Mouse (Mus musculus) hindbrain, embryonic 16.5 days (tissue): Measurements from ENCODE around the gene Slc25a23. TPM values are rescaled to one million over a fixed set of nuclear protein-coding genes. Genes with fewer than 3 reads are reported as not detected.
A peak's percentile ranks its signal among the peaks of the same experiment; 100 is the strongest.

Source experiments
- ATAC-seq: fragments of 200-750 bp; cut with Nextera tagmentation; 2 replicates; pipeline ENCODE4 v1.8.0; 2017; ENCODE audit warnings: moderate TSS enrichment, moderate library complexity
- H3K27ac ChIP-seq: fragments of 300-500 bp; sonication (generic); 2 replicates; pipeline ENCODE4 v1.5.1; 2014; ENCODE audit warnings: low read depth, mild to moderate bottlenecking, control low read depth, low read length, moderate library complexity
- H3K27me3 ChIP-seq: fragments of 300-500 bp; sonication (generic); replicated peaks from 2 replicates; pipeline ENCODE4 v1.6.1; 2014; ENCODE audit warnings: low read length; ENCODE audit not compliant: control insufficient read depth, insufficient read depth
- H3K36me3 ChIP-seq: fragments of 300-500 bp; sonication (generic); 2 replicates; pipeline ENCODE4 v1.6.1; 2014; ENCODE audit warnings: mild to moderate bottlenecking, low read length, moderate library complexity, mixed read lengths; ENCODE audit not compliant: control insufficient read depth, insufficient read depth
- H3K4me1 ChIP-seq: fragments of 300-500 bp; sonication (generic); 2 replicates; pipeline ENCODE4 v1.6.1; 2014; ENCODE audit warnings: low read depth, low read length; ENCODE audit not compliant: control insufficient read depth, insufficient read depth
- H3K4me2 ChIP-seq: fragments of 300-500 bp; sonication (generic); 2 replicates; pipeline ENCODE4 v1.6.1; 2014; ENCODE audit warnings: mild to moderate bottlenecking, low read length, control low read depth, moderate library complexity
- H3K4me3 ChIP-seq: fragments of 300-500 bp; sonication (generic); 2 replicates; pipeline ENCODE4 v1.5.1; 2014; ENCODE audit warnings: mild to moderate bottlenecking, low read length, control low read depth, moderate library complexity
- H3K9ac ChIP-seq: fragments of 300-500 bp; sonication (generic); 2 replicates; pipeline ENCODE4 v1.6.1; 2014; ENCODE audit warnings: low read depth, mild to moderate bottlenecking, control low read depth, low read length, moderate library complexity
- H3K9me3 ChIP-seq: fragments of 300-500 bp; sonication (generic); 2 replicates; pipeline ENCODE4 v1.6.1; 2014; ENCODE audit warnings: mild to moderate bottlenecking, low read length, moderate library complexity; ENCODE audit not compliant: control insufficient read depth
- WGBS: fragments of 180-500 bp; shearing (Covaris S2); extraction: QIAGEN DNeasy Blood & Tissue Kit; methylation state at CpG from one replicate; pipeline ENCODE4 v1.1.7; 2014; 5-methylcytosine and 5-hydroxymethylcytosine counted together
- polyA plus RNA-seq: library from polyadenylated mRNA; unstranded; fragments of >200 nt; fragmentation: Nextera tagmentation; extraction: Ambion mirVana; gene quantifications from 2 replicates; pipeline ENCODE4 v1.2.1, GENCODE M21; 2015

Gene Slc25a23
- polyA plus RNA-seq, 1 experiment from 2014 or later = 44.7 TPM

DNA sequence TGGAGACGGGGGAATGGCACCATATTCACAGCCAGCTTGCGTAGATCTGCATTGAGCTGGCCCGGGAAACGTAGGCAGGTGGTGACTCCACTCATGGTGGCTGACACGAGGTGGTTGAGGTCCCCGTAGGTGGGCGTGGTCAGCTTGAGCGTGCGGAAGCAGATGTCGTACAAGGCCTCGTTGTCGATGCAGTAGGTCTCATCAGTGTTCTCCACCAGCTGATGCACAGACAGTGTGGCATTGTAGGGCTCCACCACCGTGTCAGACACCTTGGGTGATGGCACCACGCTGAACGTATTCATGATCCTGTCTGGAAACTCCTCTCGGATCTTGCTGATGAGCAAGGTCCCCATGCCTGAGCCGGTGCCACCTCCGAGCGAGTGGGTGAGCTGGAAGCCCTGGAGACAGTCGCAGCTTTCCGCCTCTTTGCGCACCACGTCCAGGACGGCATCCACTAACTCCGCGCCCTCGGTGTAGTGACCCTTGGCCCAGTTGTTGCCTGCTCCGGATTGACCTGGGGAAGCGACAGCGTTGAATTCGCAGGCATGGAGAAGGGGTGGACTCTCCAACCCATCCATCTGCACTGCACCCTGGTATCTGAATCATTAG, 21.7 kb upstream of the Slc25a23 start:
- Histone ChIP-seq H3K36me3 (peaks cover 17% of the 10 kb centered on the region), H3K9ac (no peak overlapping the region), H3K4me2 (no peak overlapping the region), H3K27ac (no peak overlapping the region), H3K4me1 (peaks cover 7% of the 10 kb centered on the region), H3K4me3 (no peak overlapping the region), H3K9me3 (no peaks in the 10 kb centered on the region), H3K27me3 (no peaks in the 10 kb centered on the region; the same call in 1 of the 2 replicates)
- no peak for ATAC-seq
- 96% methylated on average over 31 of the region's 31 CpGs for WGBS

DNA sequence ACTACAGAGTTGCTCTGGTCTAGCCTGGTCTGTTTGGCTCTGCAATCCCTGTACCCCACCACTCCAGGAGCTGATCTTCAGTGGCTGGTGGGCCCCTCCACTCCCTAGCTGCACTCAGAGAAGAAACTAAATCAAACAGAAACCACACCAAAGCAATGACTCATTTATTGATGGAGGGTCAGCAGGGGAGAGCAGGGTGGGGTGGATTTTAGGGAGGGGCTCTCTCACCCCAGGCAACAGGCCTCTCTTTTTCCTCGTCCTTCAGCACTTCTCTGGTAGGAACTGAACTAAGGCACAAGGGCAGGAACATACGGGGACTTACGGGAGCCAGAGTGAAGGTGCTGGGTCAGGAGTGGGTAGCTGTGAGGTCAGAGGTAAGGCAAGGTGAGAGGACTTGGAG, 20.3 kb upstream of the Slc25a23 start:
- WGBS = 73% methylated on average over 3 of the region's 3 CpGs
- no peaks in the 10 kb centered on the region for H3K9me3 ChIP-seq

GRCm38 (mm10) chr17:57078336-57078735, 18.7 kb upstream of the Slc25a23 start, which contains the start of gene Dennd1c:
TSS of gene Dennd1c (minus strand) at chr17:57078514.
- H3K9me3 ChIP-seq = no peaks in the 10 kb centered on the region
- H3K9ac ChIP-seq = no peak within 1 kb of the TSS
- H3K27me3 ChIP-seq = no peaks in the 10 kb centered on the region; the same call in 1 of the 2 replicates
- no peak within 1 kb of the TSS for H3K27ac ChIP-seq
- ATAC-seq = peak; percentile 32; the same call in 1 of the 2 replicates
- no peak within 1 kb of the TSS for H3K4me2 ChIP-seq
- H3K4me1 ChIP-seq = no peaks in the 10 kb centered on the region
- peaks cover 17% of the 10 kb centered on the region for H3K36me3 ChIP-seq
- WGBS = 59% methylated on average over 6 of the region's 6 CpGs
- no peak within 1 kb of the TSS for H3K4me3 ChIP-seq

More for the DNA sequence above, 20.3 kb upstream of the Slc25a23 start:
- Histone ChIP-seq H3K4me2 (no peak overlapping the region), H3K27me3 (no peaks in the 10 kb centered on the region; the same call in 1 of the 2 replicates), H3K4me3 (no peak overlapping the region), H3K9ac (no peak overlapping the region), H3K4me1 (no peaks in the 10 kb centered on the region), H3K27ac (no peak overlapping the region), H3K36me3 (peaks cover 17% of the 10 kb centered on the region)
- no peak for ATAC-seq

DNA sequence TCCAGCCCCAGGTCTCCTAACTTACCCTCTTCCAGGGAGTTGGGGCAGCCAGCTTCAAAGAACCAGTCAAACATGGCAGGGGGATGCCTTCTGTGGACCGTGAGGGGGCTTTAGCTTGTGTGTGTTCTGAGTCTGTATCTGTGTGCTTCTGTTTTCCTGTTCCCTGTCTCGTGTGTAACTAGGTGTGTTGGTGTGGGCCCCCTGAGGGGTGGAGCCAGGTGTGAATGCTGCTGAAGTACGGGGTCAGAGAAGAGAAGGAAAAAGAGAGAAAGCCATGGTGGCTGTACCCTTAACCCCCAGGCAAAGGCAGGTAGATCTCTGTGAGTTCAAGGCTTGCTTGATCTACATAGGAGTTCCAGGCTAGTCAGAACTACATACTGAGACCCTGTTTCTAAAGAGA, 17.3 kb upstream of the Slc25a23 start:
- H3K9ac ChIP-seq = no peak overlapping the region
- 71% methylated on average over 3 of the region's 3 CpGs for WGBS
- no peaks in the 10 kb centered on the region; the same call in 1 of the 2 replicates for H3K27me3 ChIP-seq
- H3K9me3 ChIP-seq = no peaks in the 10 kb centered on the region
- peaks cover 17% of the 10 kb centered on the region for H3K36me3 ChIP-seq
- H3K4me2 ChIP-seq = no peak overlapping the region
- ATAC-seq = no peak
- H3K4me1 ChIP-seq = no peaks in the 10 kb centered on the region
- no peak overlapping the region for H3K27ac ChIP-seq
- no peak overlapping the region for H3K4me3 ChIP-seq

DNA sequence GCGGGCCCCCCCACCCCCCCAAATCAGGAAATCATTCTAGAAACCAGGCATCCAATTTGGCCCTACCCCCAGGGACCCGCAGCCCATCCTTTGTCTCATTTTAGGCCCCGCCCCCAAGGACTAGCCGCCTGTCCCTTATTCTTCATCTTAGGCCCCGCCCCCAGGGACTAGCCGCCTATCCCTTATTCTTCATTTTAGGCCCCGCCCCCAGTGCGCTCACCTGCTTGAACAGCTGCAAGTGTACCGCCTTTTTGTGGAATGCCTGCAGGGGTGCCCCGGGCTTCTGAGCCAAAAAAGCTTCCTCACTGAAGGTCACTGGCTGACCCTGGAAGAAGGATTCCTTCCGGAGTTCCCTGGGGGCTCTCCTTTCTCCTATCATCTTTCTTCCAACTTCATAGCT, 11.0 kb upstream of the Slc25a23 start:
- no peaks in the 10 kb centered on the region for H3K9me3 ChIP-seq
- H3K27me3 ChIP-seq = no peaks in the 10 kb centered on the region
- peak; percentile 55 for ATAC-seq
- peak overlapping the region; percentile 15; the same call in 1 of the 2 replicates for H3K4me3 ChIP-seq
- H3K27ac ChIP-seq = no peak overlapping the region
- whole genome bisulfite sequencing = 7% methylated on average over 11 of the region's 11 CpGs
- no peaks in the 10 kb centered on the region for H3K36me3 ChIP-seq
- H3K4me2 ChIP-seq = peak overlapping the region; percentile 40
- H3K9ac ChIP-seq = no peak overlapping the region
- no peaks in the 10 kb centered on the region for H3K4me1 ChIP-seq

DNA sequence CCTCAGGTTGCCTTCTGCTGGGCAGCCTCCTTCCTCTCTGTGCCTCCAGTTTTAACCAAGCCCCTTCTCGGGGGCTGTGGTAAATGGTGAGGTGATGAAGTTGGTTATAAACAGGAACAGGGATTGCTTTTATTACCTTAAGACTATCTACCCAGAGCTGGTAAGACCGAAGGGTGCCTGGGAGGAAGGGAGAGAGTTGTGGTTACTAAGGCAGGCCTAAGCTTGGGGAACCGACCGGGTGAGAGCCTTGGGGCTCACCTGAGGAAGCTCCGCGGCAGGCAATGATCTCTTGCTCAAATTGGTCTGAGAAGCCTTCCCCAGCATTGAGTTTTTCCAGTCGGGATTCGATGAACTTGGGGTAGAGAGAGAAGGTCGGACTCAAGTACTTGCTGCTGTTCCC, 10.6 kb upstream of the Slc25a23 start:
- Histone ChIP-seq H3K4me1 (no peaks in the 10 kb centered on the region), H3K9me3 (no peaks in the 10 kb centered on the region), H3K9ac (0 out of 2 replicates have a peak overlapping the region, but pooled peaks have one; percentile 23), H3K4me3 (peak overlapping the region; percentile 15), H3K36me3 (no peaks in the 10 kb centered on the region), H3K4me2 (peak overlapping the region; percentile 40), H3K27me3 (no peaks in the 10 kb centered on the region), H3K27ac (no peak overlapping the region)
- no peak for ATAC-seq
- 14% methylated on average over 9 of the region's 9 CpGs for WGBS

DNA sequence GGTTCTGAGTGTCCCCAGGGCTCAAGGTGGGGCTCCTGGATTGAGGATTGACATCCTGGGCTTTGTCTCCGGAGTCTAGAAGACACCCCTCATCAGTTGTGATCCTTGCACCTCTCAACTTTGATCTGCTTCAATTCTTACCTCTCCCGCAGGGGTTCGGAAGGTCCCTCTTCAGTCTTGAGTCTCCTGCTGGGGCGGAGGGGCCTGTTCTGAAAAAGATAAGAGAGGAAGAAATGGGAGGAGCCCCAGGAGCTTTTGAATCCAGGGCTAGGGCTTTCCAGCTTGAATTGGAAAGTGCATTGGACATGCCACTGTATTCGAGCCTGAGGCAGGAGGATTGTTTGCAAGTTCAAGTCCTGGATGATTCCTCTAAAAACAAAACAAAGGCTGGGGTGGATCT, 7.2 kb upstream of the Slc25a23 start:
- WGBS = 55% methylated on average over 5 of the region's 5 CpGs
- no peak overlapping the region for H3K4me2 ChIP-seq
- no peaks in the 10 kb centered on the region for H3K9me3 ChIP-seq
- no peak overlapping the region for H3K4me3 ChIP-seq
- no peak for ATAC-seq
- peaks cover 13% of the 10 kb centered on the region for H3K27me3 ChIP-seq
- no peaks in the 10 kb centered on the region for H3K36me3 ChIP-seq
- no peak overlapping the region for H3K27ac ChIP-seq
- no peak overlapping the region for H3K9ac ChIP-seq
- peaks cover 5% of the 10 kb centered on the region for H3K4me1 ChIP-seq

- H3K4me3 ChIP-seq = no peak overlapping the region
- H3K4me2 ChIP-seq = no peak overlapping the region
- H3K36me3 ChIP-seq = no peaks in the 10 kb centered on the region
- peaks cover 23% of the 10 kb centered on the region for H3K4me1 ChIP-seq
- peaks cover 20% of the 10 kb centered on the region for H3K27me3 ChIP-seq
- no peak for ATAC-seq
- WGBS = 10% methylated on average over 8 of the region's 8 CpGs
- H3K9me3 ChIP-seq = no peaks in the 10 kb centered on the region
- no peak overlapping the region for H3K9ac ChIP-seq
- no peak overlapping the region for H3K27ac ChIP-seq
These were observed 3.4 kb upstream of the Slc25a23 start for GRCm38 (mm10) chr17:57063031-57063430.

DNA sequence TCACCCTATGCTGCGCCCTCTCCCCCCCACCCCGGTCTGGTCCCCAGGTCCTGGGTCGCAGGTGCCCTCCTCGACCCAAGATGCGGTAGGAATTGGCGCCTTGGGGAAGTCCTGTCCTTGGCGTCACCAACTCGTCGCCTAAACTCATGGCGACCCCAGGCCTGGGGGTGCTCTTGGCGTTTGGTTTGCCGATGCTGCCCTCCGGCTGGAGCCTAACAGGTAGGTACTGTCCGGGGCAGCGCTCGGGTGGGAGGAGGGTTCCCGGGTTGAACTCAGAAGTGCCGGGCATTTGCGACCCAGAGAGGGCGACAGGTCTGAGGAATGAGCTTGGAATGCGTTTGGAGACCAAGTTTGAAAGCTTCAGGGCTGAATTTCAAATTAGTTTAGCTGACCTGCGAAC, 2.9 kb upstream of the Slc25a23 start:
- 1% methylated on average over 22 of the region's 22 CpGs for WGBS
- no peak for ATAC-seq
- H3K9ac ChIP-seq = 0 out of 2 replicates have a peak overlapping the region, but pooled peaks have one; percentile 25
- H3K27ac ChIP-seq = no peak overlapping the region
- no peaks in the 10 kb centered on the region for H3K36me3 ChIP-seq
- peak overlapping the region; percentile 43 for H3K4me3 ChIP-seq
- no peaks in the 10 kb centered on the region for H3K9me3 ChIP-seq
- H3K4me1 ChIP-seq = peaks cover 24% of the 10 kb centered on the region
- H3K27me3 ChIP-seq = peaks cover 20% of the 10 kb centered on the region
- H3K4me2 ChIP-seq = peak overlapping the region; percentile 71
